Mouse (Mus musculus): ENCODE results near the gene Pdxk.
A peak's percentile ranks its signal among the peaks of the same experiment; 100 is the strongest.

Gene Pdxk

GRCm38 (mm10) chr10:78458348-78459111, 6.2 kb downstream of the Pdxk start:
- DNase-seq, result peak; percentile 60

- peak; percentile 66 for DNase-seq
These were observed 7.1 kb downstream of the Pdxk start for GRCm38 (mm10) chr10:78457495-78458347.

- DNase-seq, result no peak
These were observed 8.1 kb downstream of the Pdxk start for GRCm38 (mm10) chr10:78456696-78457095.

- DNase-seq, result no peak
These were observed 12.1 kb downstream of the Pdxk start for GRCm38 (mm10) chr10:78452641-78453040.

- DNase-seq, result no peak
These were observed 14.0 kb downstream of the Pdxk start for GRCm38 (mm10) chr10:78450761-78451160.

- DNase-seq, result no peak
These were observed 17.4 kb downstream of the Pdxk start for GRCm38 (mm10) chr10:78447396-78447795.

- no peak for DNase-seq
These were observed 18.6 kb downstream of the Pdxk start for GRCm38 (mm10) chr10:78446195-78446594.

- no peak for DNase-seq
These were observed 22.5 kb downstream of the Pdxk start for GRCm38 (mm10) chr10:78442292-78442691.

GRCm38 (mm10) chr10:78441606-78442005, 23.2 kb downstream of the Pdxk start:
- DNase-seq, result no peak

GRCm38 (mm10) chr10:78440812-78441211, 24.0 kb downstream of the Pdxk start:
- DNase-seq, result peak; percentile 35

- no peak for DNase-seq
These were observed 24.8 kb downstream of the Pdxk start for GRCm38 (mm10) chr10:78439990-78440389.

- peak; percentile 17 for DNase-seq
These were observed 25.2 kb downstream of the Pdxk start for GRCm38 (mm10) chr10:78439550-78439949.

- peak; percentile 72 for DNase-seq
These were observed 26.7 kb downstream of the Pdxk start for GRCm38 (mm10) chr10:78438094-78438493.

- DNase-seq, result no peak
These were observed 31.9 kb downstream of the Pdxk start for GRCm38 (mm10) chr10:78432853-78433252.

GRCm38 (mm10) chr10:78429776-78430175, 35.0 kb downstream of the Pdxk start:
- DNase-seq, result no peak

- DNase-seq, result no peak
These were observed 35.6 kb downstream of the Pdxk start for GRCm38 (mm10) chr10:78429180-78429579.

GRCm38 (mm10) chr10:78428070-78428469, 36.7 kb downstream of the Pdxk start:
- DNase-seq, result no peak

- DNase-seq, result no peak
These were observed 38.5 kb downstream of the Pdxk start for GRCm38 (mm10) chr10:78426117-78426735.

- peak; percentile 92 for DNase-seq
These were observed 39.4 kb downstream of the Pdxk start, which contains the start of gene Cstb for GRCm38 (mm10) chr10:78425181-78426041. TSS of gene Cstb (plus strand) at chr10:78425669.

- DNase-seq, result no peak
These were observed 42.2 kb downstream of the Pdxk start for GRCm38 (mm10) chr10:78422614-78423013.

GRCm38 (mm10) chr10:78420929-78421328, 43.8 kb downstream of the Pdxk start:
- DNase-seq, result no peak

GRCm38 (mm10) chr10:78418791-78419190, 46.0 kb downstream of the Pdxk start:
- DNase-seq, result no peak
